Mouse (Mus musculus): ENCODE data around the gene Ywhae.

Gene Ywhae

GRCm38 (mm10) chr11:75764521-75765023 lies 31.9 kb downstream of the Ywhae start:
- ChIA-PET CTCF (no interaction called here), POLR2A (interaction anchor here (0.7 to 6.4 kb wide), 12 partner anchors 10 to 140 kb away, joined by 3 to 75 read pairs (median 4); partner anchors contain the start of gene Ywhae (in 1 of the 4))

- POLR2A ChIA-PET, result interaction anchor here in 3 of 4 experiments (0.7 to 6.4 kb wide), 11 partner anchors 11 to 115 kb away, joined by 3 to 75 read pairs (median 5); partner anchors contain the start of gene Ywhae (in 1 of the 3)
These were observed 32.5 kb downstream of the Ywhae start for GRCm38 (mm10) chr11:75765161-75765560.

GRCm38 (mm10) chr11:75767014-75767413 lies 34.3 kb downstream of the Ywhae start:
- POLR2A ChIA-PET, result interaction anchor here in 3 of 4 experiments (0.5 to 6.4 kb wide), 13 partner anchors 13 to 198 kb away, joined by 3 to 75 read pairs (median 4); no protein-coding TSS in a partner anchor
- CTCF ChIA-PET, result interaction anchor here in 1 of 4 experiments (1.5 to 1.9 kb wide), 2 partner anchors 9 to 200 kb away, joined by 3 to 5 read pairs; no protein-coding TSS in a partner anchor

More at GRCm38 (mm10) chr11:75765161-75765560, 32.5 kb downstream of the Ywhae start:
- CTCF ChIA-PET, result no interaction called here

GRCm38 (mm10) chr11:75768091-75768989 lies 35.7 kb downstream of the Ywhae start:
- ChIA-PET CTCF (interaction anchor here in 3 of 4 experiments (0.6 to 2.5 kb wide), 22 partner anchors 9 to 910 kb away, joined by 3 to 15 read pairs (median 4); no protein-coding TSS in a partner anchor), POLR2A (interaction anchor here in 3 of 4 experiments (0.6 to 6.4 kb wide), 15 partner anchors 8 to 227 kb away, joined by 3 to 75 read pairs (median 3); no protein-coding TSS in a partner anchor)

- ChIA-PET POLR2A (interaction anchor here in 3 of 4 experiments (0.6 to 3.9 kb wide), 15 partner anchors 24 to 226 kb away, joined by 3 to 12 read pairs (median 4); partner anchors contain the start of gene Ywhae (in 1 of the 3)), CTCF (interaction anchor here (0.5 to 3.0 kb wide), 24 partner anchors 10 to 911 kb away, joined by 3 to 15 read pairs (median 4); no protein-coding TSS in a partner anchor)
These were observed 36.5 kb downstream of the Ywhae start for GRCm38 (mm10) chr11:75769206-75769605.

GRCm38 (mm10) chr11:75772562-75772961 lies 39.9 kb downstream of the Ywhae start:
- CTCF ChIA-PET, result interaction anchor here in 1 of 4 experiments (1.5 kb wide), 1 partner anchor 193 kb away, joined by 3 read pairs; no protein-coding TSS in a partner anchor
- POLR2A ChIA-PET, result interaction anchor here in 2 of 4 experiments (0.6 to 4.0 kb wide), 5 partner anchors 17 to 154 kb away, joined by 3 to 25 read pairs (median 3); partner anchors contain the start of gene Ywhae (in 1 of the 2)

GRCm38 (mm10) chr11:75775919-75776318 lies 43.2 kb downstream of the Ywhae start:
- CTCF ChIA-PET, result interaction anchor here (0.6 to 3.7 kb wide), 39 partner anchors 9 to 630 kb away, joined by 3 to 19 read pairs (median 4); no protein-coding TSS in a partner anchor

GRCm38 (mm10) chr11:75781919-75782318 lies 49.2 kb downstream of the Ywhae start:
- ChIA-PET POLR2A (interaction anchor here in 3 of 4 experiments (0.6 to 1.7 kb wide), 11 partner anchors 10 to 259 kb away, joined by 3 to 11 read pairs (median 3); no protein-coding TSS in a partner anchor), CTCF (interaction anchor here (0.5 to 4.9 kb wide), 49 partner anchors 11 to 784 kb away, joined by 3 to 57 read pairs (median 4); partner anchors contain the start of genes 1700016K19Rik (in 1 of the 4) and Timm22 (in 1 of the 4))

More at GRCm38 (mm10) chr11:75775919-75776318, 43.2 kb downstream of the Ywhae start:
- POLR2A ChIA-PET, result interaction anchor here in 2 of 4 experiments (0.8 to 1.7 kb wide), 5 partner anchors 10 to 631 kb away, joined by 3 to 6 read pairs (median 4); partner anchors contain the start of genes Ywhae (in 2 of the 2) and Timm22 (in 1 of the 2)

- ChIA-PET POLR2A (interaction anchor here in 1 of 4 experiments (1.2 kb wide), 1 partner anchor 30 kb away, joined by 3 read pairs; no protein-coding TSS in a partner anchor), CTCF (interaction anchor here in 3 of 4 experiments (0.6 to 4.9 kb wide), 9 partner anchors 8 to 183 kb away, joined by 3 to 57 read pairs (median 21); no protein-coding TSS in a partner anchor)
These were observed 51.1 kb downstream of the Ywhae start for GRCm38 (mm10) chr11:75783799-75784198.

- POLR2A ChIA-PET, result interaction anchor here in 1 of 4 experiments (1.0 to 1.7 kb wide), 2 partner anchors 10 to 19 kb away, joined by 3 to 4 read pairs; no protein-coding TSS in a partner anchor
These were observed 53.2 kb downstream of the Ywhae start for GRCm38 (mm10) chr11:75785897-75786296.

GRCm38 (mm10) chr11:75792535-75792934 lies 59.9 kb downstream of the Ywhae start:
- CTCF ChIA-PET, result interaction anchor here in 3 of 4 experiments (0.5 to 1.7 kb wide), 5 partner anchors 10 to 332 kb away, joined by 3 to 4 read pairs (median 3); no protein-coding TSS in a partner anchor

More at GRCm38 (mm10) chr11:75785897-75786296, 53.2 kb downstream of the Ywhae start:
- CTCF ChIA-PET, result interaction anchor here in 3 of 4 experiments (0.6 to 2.4 kb wide), 4 partner anchors 10 to 181 kb away, joined by 3 to 5 read pairs (median 4); no protein-coding TSS in a partner anchor

GRCm38 (mm10) chr11:75793351-75793750 lies 60.7 kb downstream of the Ywhae start:
- ChIA-PET CTCF (interaction anchor here in 3 of 4 experiments (0.6 to 2.7 kb wide), 7 partner anchors 11 to 138 kb away, joined by 3 to 17 read pairs (median 4); no protein-coding TSS in a partner anchor), POLR2A (interaction anchor here in 3 of 4 experiments (0.6 to 2.3 kb wide), 12 partner anchors 10 to 187 kb away, joined by 3 to 6 read pairs (median 3); partner anchors contain the start of gene Ywhae (in 1 of the 3))

More at GRCm38 (mm10) chr11:75792535-75792934, 59.9 kb downstream of the Ywhae start:
- POLR2A ChIA-PET, result interaction anchor here in 2 of 4 experiments (0.7 to 2.3 kb wide), 9 partner anchors 10 to 164 kb away, joined by 3 to 6 read pairs (median 3); partner anchors contain the start of gene Ywhae (in 1 of the 2)

GRCm38 (mm10) chr11:75794602-75795320 lies 62.1 kb downstream of the Ywhae start:
- ChIA-PET POLR2A (interaction anchor here in 2 of 4 experiments (0.6 to 1.1 kb wide), 4 partner anchors 11 to 25 kb away, joined by 3 read pairs; no protein-coding TSS in a partner anchor), CTCF (interaction anchor here in 2 of 4 experiments (1.0 to 2.7 kb wide), 3 partner anchors 12 to 172 kb away, joined by 3 to 17 read pairs (median 5); no protein-coding TSS in a partner anchor)

- ChIA-PET POLR2A (interaction anchor here in 2 of 4 experiments (0.8 to 1.1 kb wide), 3 partner anchors 10 to 24 kb away, joined by 3 read pairs; no protein-coding TSS in a partner anchor), CTCF (interaction anchor here in 2 of 4 experiments (1.0 to 2.7 kb wide), 3 partner anchors 12 to 172 kb away, joined by 3 to 17 read pairs (median 5); no protein-coding TSS in a partner anchor)
These were observed 62.6 kb downstream of the Ywhae start for GRCm38 (mm10) chr11:75795321-75795636.

GRCm38 (mm10) chr11:75796029-75796445 lies 63.4 kb downstream of the Ywhae start, which contains the start of gene Doc2b:
Doc2b (minus strand) TSS chr11:75796049.
- ChIA-PET CTCF (no interaction called here), POLR2A (no interaction called here)

- ChIA-PET CTCF (no interaction called here), POLR2A (no interaction called here)
These were observed 64.0 kb downstream of the Ywhae start for GRCm38 (mm10) chr11:75796536-75797246.
